Mouse (Mus musculus) CH12.LX (cell line): ENCODE results near the gene Sult1a1.

Experiments
- CHD2 ChIP-seq: IDR thresholded peaks from 2 replicates; pipeline ENCODE4 v1.6.1; 2011; ENCODE audit warnings: low read length, improper control_type of control experiment
- CTCF ChIP-seq, 2 experiments: IDR thresholded peaks in 1 of 2; conservative IDR thresholded peaks in 1 of 2; 2 replicates each; pipeline ENCODE4 v1.5.1; 2011 to 2012; ENCODE audit warnings: low read depth in 2 of 2, low read length in 2 of 2, improper control_type of control experiment in 1 of 2, inconsistent platforms in 1 of 2, mild to moderate bottlenecking in 1 of 2, moderate library complexity in 1 of 2
- ELF1 ChIP-seq: IDR thresholded peaks from 2 replicates; pipeline ENCODE4 v1.6.1; 2014; ENCODE audit warnings: low read depth, mild to moderate bottlenecking, inconsistent platforms, low read length, improper control_type of control experiment
- EP300 ChIP-seq: IDR thresholded peaks from 2 replicates; pipeline ENCODE4 v1.6.1; 2011; ENCODE audit warnings: low read length, improper control_type of control experiment
- HCFC1 ChIP-seq: IDR thresholded peaks from 2 replicates; pipeline ENCODE4 v1.6.1; 2012; ENCODE audit warnings: low read depth, mild to moderate bottlenecking, inconsistent platforms, low read length, improper control_type of control experiment
- MAZ ChIP-seq: IDR thresholded peaks from 2 replicates; pipeline ENCODE4 v1.6.1; 2012; ENCODE audit warnings: low read depth, mild to moderate bottlenecking, inconsistent platforms, low read length, improper control_type of control experiment, moderate library complexity
- MEF2A ChIP-seq: IDR thresholded peaks from 2 replicates; pipeline ENCODE4 v1.6.1; 2014; ENCODE audit warnings: low read depth, mild to moderate bottlenecking, inconsistent platforms, low read length, improper control_type of control experiment, borderline replicate concordance
- POLR2A ChIP-seq: IDR thresholded peaks from 2 replicates; pipeline ENCODE4 v1.6.1; 2011; ENCODE audit warnings: low read depth, mild to moderate bottlenecking, improper control_type of control experiment, low read length
- TBP ChIP-seq: conservative IDR thresholded peaks from 2 replicates; pipeline ENCODE4 v1.6.1; 2011; ENCODE audit warnings: low read depth, low read length, improper control_type of control experiment
- TCF12 ChIP-seq: IDR thresholded peaks from 2 replicates; pipeline ENCODE4 v1.6.1; 2014; ENCODE audit warnings: low read depth, mild to moderate bottlenecking, inconsistent platforms, low read length, improper control_type of control experiment
- USF1 ChIP-seq: IDR thresholded peaks from 2 replicates; pipeline ENCODE4 v1.6.1; 2014; ENCODE audit warnings: low read depth, mild to moderate bottlenecking, inconsistent platforms, low read length, improper control_type of control experiment
- USF2 ChIP-seq: conservative IDR thresholded peaks from 2 replicates; pipeline ENCODE4 v1.6.1; 2011; ENCODE audit warnings: low read depth, low read length, improper control_type of control experiment
- ZC3H11A ChIP-seq: IDR thresholded peaks from 2 replicates; pipeline ENCODE4 v1.6.1; 2012; ENCODE audit warnings: low read depth, mild to moderate bottlenecking, inconsistent platforms, low read length, improper control_type of control experiment

DNA sequence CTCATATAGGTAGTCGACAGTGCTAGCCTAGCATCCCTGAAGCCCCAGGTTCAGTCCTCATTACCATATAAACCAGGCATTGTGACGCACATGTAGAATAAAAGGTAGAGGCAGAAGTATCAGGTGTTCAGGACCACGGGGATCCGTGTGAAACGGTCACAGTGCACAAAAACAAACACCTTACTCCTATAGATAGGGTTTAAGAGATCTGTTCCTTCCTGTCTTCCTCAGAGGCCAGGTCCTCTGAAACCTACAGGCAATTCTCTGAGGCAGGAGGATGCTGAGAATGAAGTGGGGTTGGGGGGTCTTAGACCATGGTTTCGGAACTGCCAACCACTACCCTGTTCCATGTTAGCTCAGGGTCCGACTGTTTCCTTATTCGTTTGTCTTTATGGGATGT, 21.6 kb upstream of the Sult1a1 start:
- TF ChIP-seq CTCF (conservative IDR thresholded peaks at IDR 0.05 in 1 of 2, IDR thresholded peaks at IDR 0.05 in 1 of 2; ENCODE audit: low read depth in 2 of 2, low read length in 2 of 2), result no peak
- TF ChIP-seq TBP, result no peak
- no peak for TF ChIP-seq ZC3H11A
- TF ChIP-seq USF2, result no peak
- no peak for TF ChIP-seq ELF1
- TF ChIP-seq EP300, result no peak
- no peak; the same call in 1 of the 2 replicates for TF ChIP-seq POLR2A
- TF ChIP-seq HCFC1, result no peak
- TF ChIP-seq TCF12, result no peak
- TF ChIP-seq MEF2A, result no peak
- TF ChIP-seq USF1, result no peak
- no peak for TF ChIP-seq MAZ
- TF ChIP-seq CHD2, result no peak
